Mouse (Mus musculus) spleen, postnatal 10 days (tissue): ENCODE results near the gene Scamp4.
"Not testable (repeated sequence)": the region's sequence is repeated elsewhere in the genome, so short reads cannot be mapped to it uniquely, and the experiment has no call there.

Experiments used
- DNase-seq, 2 experiments: peaks; one replicate each; pipeline ENCODE4 v3.0.0; 2021 to 2022; ENCODE audit warnings: low spot score in 2 of 2

The Scamp4 gene

GRCm38 (mm10) chr10:80610116-80610785, 7.6 kb downstream of the Scamp4 start:
- DNase-seq: no peak

GRCm38 (mm10) chr10:80611024-80611423, 8.4 kb downstream of the Scamp4 start:
- peak; percentile 62 to 78 for DNase-seq

- DNase-seq: no peak
These were observed 9.2 kb downstream of the Scamp4 start for GRCm38 (mm10) chr10:80611905-80612304.

- DNase-seq: no peak
These were observed 11.1 kb downstream of the Scamp4 start for GRCm38 (mm10) chr10:80613821-80614220.

- DNase-seq: no peak
These were observed 11.7 kb downstream of the Scamp4 start for GRCm38 (mm10) chr10:80614351-80614750.

GRCm38 (mm10) chr10:80618181-80618580, 15.5 kb downstream of the Scamp4 start:
- DNase-seq: peak in 1 of 2 experiments; percentile 58

GRCm38 (mm10) chr10:80619465-80620244, 17.0 kb downstream of the Scamp4 start:
- DNase-seq: no peak

- no peak for DNase-seq
These were observed 17.7 kb downstream of the Scamp4 start for GRCm38 (mm10) chr10:80620365-80620764.

- no peak for DNase-seq
These were observed 18.4 kb downstream of the Scamp4 start for GRCm38 (mm10) chr10:80620796-80621689.

- DNase-seq: no peak
These were observed 18.9 kb downstream of the Scamp4 start for GRCm38 (mm10) chr10:80621690-80621939.

- peak; percentile 98 to 100 for DNase-seq
These were observed 19.4 kb downstream of the Scamp4 start for GRCm38 (mm10) chr10:80621940-80622660.

GRCm38 (mm10) chr10:80622661-80623456, 20.2 kb downstream of the Scamp4 start, which contains the start of gene Csnk1g2:
Csnk1g2 (plus strand) TSS chr10:80622838.
- peak in 1 of 2 experiments; percentile 84 for DNase-seq

GRCm38 (mm10) chr10:80623457-80624191, 21.0 kb downstream of the Scamp4 start:
- peak; percentile 61 to 79 for DNase-seq

- DNase-seq: no peak
These were observed 23.1 kb downstream of the Scamp4 start for GRCm38 (mm10) chr10:80625764-80626163.

GRCm38 (mm10) chr10:80627685-80628084, 25.0 kb downstream of the Scamp4 start:
- no peak for DNase-seq

GRCm38 (mm10) chr10:80628925-80629324, 26.3 kb downstream of the Scamp4 start:
- DNase-seq: no peak

GRCm38 (mm10) chr10:80635345-80635744, 32.7 kb downstream of the Scamp4 start:
- DNase-seq: no peak

GRCm38 (mm10) chr10:80646936-80647335, 44.3 kb downstream of the Scamp4 start:
- no peak for DNase-seq

- DNase-seq: not testable (repeated sequence)
These were observed 47.2 kb downstream of the Scamp4 start for GRCm38 (mm10) chr10:80649910-80650309.

GRCm38 (mm10) chr10:80650392-80650791, 47.7 kb downstream of the Scamp4 start:
- no peak for DNase-seq
